7 mouse cellular contexts compared by ENCODE assay signal in the genomic region with DNA sequence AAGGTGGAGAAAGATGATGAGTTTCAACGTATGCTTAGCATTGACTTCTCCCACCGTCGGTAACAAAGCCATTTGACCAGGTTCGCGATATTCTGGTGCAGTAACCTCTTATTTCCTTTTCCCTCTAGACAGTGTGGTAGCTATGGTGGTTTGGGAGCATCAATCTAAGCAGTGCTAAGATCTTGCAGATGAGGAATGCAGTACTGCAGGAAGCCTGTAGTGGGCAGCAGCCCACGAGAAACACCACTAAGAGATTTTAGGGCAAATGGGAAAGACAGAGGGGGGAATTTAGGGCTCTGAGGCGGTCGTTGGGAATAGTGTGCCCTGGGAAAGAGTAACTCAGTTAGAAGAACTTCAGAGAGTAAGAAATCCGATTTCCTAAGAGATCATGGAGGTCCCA. TPM values are rescaled to one million over a fixed set of nuclear protein-coding genes. Genes with fewer than 3 reads are reported as not detected.
DNase-seq lines count a peak whose midpoint lies in the region; ATAC-seq and TF ChIP-seq lines count a peak whose summit lies in the region.

No protein-coding gene starts in this region.

- TF ChIP-seq CTCF in lung, postnatal 0 days (IDR thresholded peaks at IDR 0.05) = peak; percentile 78

- DNase-seq in ES-CJ7 (ENCODE audit: low read depth, low spot score) = peak; percentile 78
- DNase-seq in adrenal gland, postnatal 10 days = peak; percentile 65
- DNase-seq in kidney, postnatal 25 days = peak; percentile 48 to 69
- DNase-seq in lung, postnatal 0 days (ENCODE audit: low spot score) = peak; percentile 62
- DNase-seq in retina, postnatal 7 days (ENCODE audit: low read depth, low spot score) = peak; percentile 30

- H3K27ac ChIP-seq in embryonic facial prominence, embryonic 12.5 days = peak overlapping the region; percentile 91
- peak overlapping the region; percentile 78 for H3K27ac ChIP-seq in heart, embryonic 16.5 days (ENCODE audit: low read length)
- no peak overlapping the region for H3K27ac ChIP-seq in lung, postnatal 0 days (ENCODE audit: low read length)

- 17% methylated on average over 9 of the region's 9 CpGs for WGBS in embryonic facial prominence, embryonic 12.5 days
- WGBS in heart, embryonic 16.5 days = 14% methylated on average over 9 of the region's 9 CpGs
- 14% methylated on average over 9 of the region's 9 CpGs for WGBS in lung, postnatal 0 days

- no peak overlapping the region for H3K9ac ChIP-seq in embryonic facial prominence, embryonic 12.5 days
- no peak overlapping the region; the same call in 1 of the 2 replicates for H3K9ac ChIP-seq in heart, embryonic 16.5 days (ENCODE audit: low read length)
- H3K9ac ChIP-seq in lung, postnatal 0 days (replicated peaks; ENCODE audit: low read depth) = no peak overlapping the region

- H3K4me3 ChIP-seq in embryonic facial prominence, embryonic 12.5 days = peak overlapping the region; percentile 56
- H3K4me3 ChIP-seq in heart, embryonic 16.5 days (ENCODE audit: low read length) = peak overlapping the region; percentile 65
- peak overlapping the region; percentile 49 for H3K4me3 ChIP-seq in lung, postnatal 0 days (ENCODE audit: low read depth, low read length)

- no peaks in the 10 kb centered on the region for H3K36me3 ChIP-seq in embryonic facial prominence, embryonic 12.5 days
- no peaks in the 10 kb centered on the region for H3K36me3 ChIP-seq in heart, embryonic 16.5 days (ENCODE audit: control insufficient read depth, insufficient read depth)
- no peaks in the 10 kb centered on the region for H3K36me3 ChIP-seq in lung, postnatal 0 days (ENCODE audit: insufficient read depth, low read length)

- H3K4me2 ChIP-seq in embryonic facial prominence, embryonic 12.5 days (replicated peaks) = peak overlapping the region; percentile 59
- peak overlapping the region; percentile 66 for H3K4me2 ChIP-seq in heart, embryonic 16.5 days (ENCODE audit: low read depth, low read length)
- H3K4me2 ChIP-seq in lung, postnatal 0 days (replicated peaks; ENCODE audit: low read depth, low read length) = peak overlapping the region; percentile 63

- peak; percentile 49 for ATAC-seq in embryonic facial prominence, embryonic 12.5 days (ENCODE audit: insufficient number of reproducible peaks, insufficient read depth, low FRiP score, low TSS enrichment)
- 0 out of 2 replicates have a peak, but pooled peaks have one; percentile 23 for ATAC-seq in heart, embryonic 16.5 days (replicated peaks; ENCODE audit: extremely low read depth, insufficient read depth, low FRiP score)
- peak; percentile 58 for ATAC-seq in lung, postnatal 0 days

- H3K4me1 ChIP-seq in embryonic facial prominence, embryonic 12.5 days = 0 out of 2 replicates have a peak, but pooled peaks cover 7% of the 10 kb centered on the region
- H3K4me1 ChIP-seq in heart, embryonic 16.5 days (ENCODE audit: control insufficient read depth, insufficient read depth, low read length) = peaks cover 4% of the 10 kb centered on the region; the same call in 1 of the 2 replicates
- no peaks in the 10 kb centered on the region for H3K4me1 ChIP-seq in lung, postnatal 0 days (ENCODE audit: insufficient read depth, low read depth, low read length)

- 0 out of 2 replicates have a peak, but pooled peaks cover 6% of the 10 kb centered on the region for H3K27me3 ChIP-seq in embryonic facial prominence, embryonic 12.5 days
- H3K27me3 ChIP-seq in heart, embryonic 16.5 days (ENCODE audit: control insufficient read depth, insufficient read depth, low read length) = no peaks in the 10 kb centered on the region
- H3K27me3 ChIP-seq in lung, postnatal 0 days (replicated peaks; ENCODE audit: insufficient read depth, low read length) = no peaks in the 10 kb centered on the region

- TF ChIP-seq EP300 in lung, postnatal 0 days (IDR thresholded peaks at IDR 0.05) = no peak

- no peaks in the 10 kb centered on the region for H3K9me3 ChIP-seq in embryonic facial prominence, embryonic 12.5 days
- no peaks in the 10 kb centered on the region for H3K9me3 ChIP-seq in heart, embryonic 16.5 days (replicated peaks; ENCODE audit: control insufficient read depth, low read length)
- no peaks in the 10 kb centered on the region for H3K9me3 ChIP-seq in lung, postnatal 0 days (ENCODE audit: low read length)

RNA-seq across cellular contexts. Expression of gene Dlg3, which starts 9.0 kb away (rescaled TPM):
- total RNA-seq in adrenal gland, postnatal 10 days (2021) = 10 to 100 TPM; 20.2 to 29.0 TPM
- polyA plus RNA-seq in embryonic facial prominence, embryonic 12.5 days (2016; fragmentation: Nextera tagmentation; extraction: Ambion mirVana) = 13.4 and 14.2 TPM in 2 replicates
- 1.6 and 2.4 TPM in 2 replicates for polyA plus RNA-seq in heart, embryonic 16.5 days (2015; fragmentation: Nextera tagmentation; extraction: Ambion mirVana)
- 1.8 TPM in 2 replicates for polyA plus RNA-seq in lung, postnatal 0 days (2015; fragmentation: Nextera tagmentation; extraction: Ambion mirVana)

RNA-seq across cellular contexts. Expression of gene Gdpd2, which starts 46.8 kb away (rescaled TPM):
- 1 to 10 TPM in 1 of 2 experiments, under 1 TPM in 1; 0.69 to 1.2 TPM for total RNA-seq in adrenal gland, postnatal 10 days (2021)
- polyA plus RNA-seq in embryonic facial prominence, embryonic 12.5 days (2016; fragmentation: Nextera tagmentation; extraction: Ambion mirVana) = 2.7 and 3.4 TPM in 2 replicates
- 0.76 and 0.94 TPM in 2 replicates for polyA plus RNA-seq in heart, embryonic 16.5 days (2015; fragmentation: Nextera tagmentation; extraction: Ambion mirVana)
- polyA plus RNA-seq in lung, postnatal 0 days (2015; fragmentation: Nextera tagmentation; extraction: Ambion mirVana) = 23.2 and 42.0 TPM in 2 replicates
